Mouse (Mus musculus): ENCODE results near the gene Gm16181. TPM values are rescaled to one million over a fixed set of nuclear protein-coding genes. Genes with fewer than 3 reads are reported as not detected.

The Gm16181 gene
- polyA plus RNA-seq, 1 experiment from 2014 or later = not detected

GRCm38 (mm10) chr17:35187345-35187744, 33.3 kb upstream of the Gm16181 start:
- peaks cover 4% of the 10 kb centered on the region; the same call in 1 of the 2 replicates for H3K27me3 ChIP-seq (replicated peaks)
- H3K4me2 ChIP-seq = no peak overlapping the region
- no peaks in the 10 kb centered on the region for H3K36me3 ChIP-seq
- no peak for ATAC-seq (ENCODE audit: extremely low read depth, insufficient number of reproducible peaks, low FRiP score, low TSS enrichment)
- no peak overlapping the region for H3K27ac ChIP-seq (replicated peaks)
- no peaks in the 10 kb centered on the region for H3K9me3 ChIP-seq
- H3K4me3 ChIP-seq = no peak overlapping the region
- H3K4me1 ChIP-seq = peaks cover 5% of the 10 kb centered on the region
- H3K9ac ChIP-seq = no peak overlapping the region
- 75% methylated on average over 4 of the region's 4 CpGs for WGBS

DNA sequence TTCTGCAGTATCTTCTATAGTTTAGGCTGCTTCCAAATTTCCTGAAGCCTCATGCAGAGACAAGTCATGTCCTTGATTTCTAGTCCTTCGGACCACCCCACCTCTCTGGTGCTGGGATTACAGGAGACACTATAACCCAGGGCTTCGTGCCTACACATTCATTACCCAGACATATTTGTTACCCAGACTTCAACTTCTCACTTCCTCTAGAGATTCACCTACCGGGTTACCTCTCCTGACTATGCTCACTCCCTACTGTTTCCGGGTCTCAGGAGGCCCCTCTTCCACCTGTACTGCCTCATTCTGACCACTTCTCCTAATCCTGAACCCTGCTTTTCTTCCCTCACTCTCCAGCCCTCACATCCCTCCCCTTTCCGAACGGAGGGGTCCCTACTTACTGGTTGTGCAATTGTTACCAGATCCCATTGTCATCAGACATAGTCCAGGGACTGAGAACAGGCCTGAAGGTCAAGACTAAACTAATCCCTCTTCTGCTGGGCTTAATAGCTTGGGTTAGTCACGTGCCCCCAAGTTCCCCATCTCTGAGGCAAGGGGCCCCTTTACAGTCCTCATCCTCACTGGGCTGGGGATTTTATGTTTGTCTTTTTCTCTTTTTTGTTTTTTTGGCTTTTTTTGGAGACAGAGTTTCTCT, 32.5 kb upstream of the Gm16181 start, which contains the start of gene Lst1:
Lst1 (minus strand) TSS at position 481 of the 652 bp plus-strand sequence.
- WGBS = 65% methylated on average over 7 of the region's 7 CpGs
- no peak within 1 kb of the TSS for H3K4me3 ChIP-seq

GRCm38 (mm10) chr17:35189186-35189585, 31.4 kb upstream of the Gm16181 start:
- Histone ChIP-seq H3K9ac (no peak overlapping the region), H3K4me1 (peaks cover 8% of the 10 kb centered on the region), H3K4me2 (no peak overlapping the region), H3K9me3 (no peaks in the 10 kb centered on the region), H3K27me3 (replicated peaks) (peaks cover 15% of the 10 kb centered on the region), H3K27ac (replicated peaks) (no peak overlapping the region), H3K36me3 (no peaks in the 10 kb centered on the region), H3K4me3 (no peak overlapping the region)
- ATAC-seq (ENCODE audit: extremely low read depth, insufficient number of reproducible peaks, low FRiP score, low TSS enrichment) = no peak
- WGBS = 38% methylated on average over 1 of the region's 1 CpGs

More for the DNA sequence above, 32.5 kb upstream of the Gm16181 start, which contains the start of gene Lst1:
- H3K4me2 ChIP-seq = no peak within 1 kb of the TSS
- no peak within 1 kb of the TSS for H3K9ac ChIP-seq
- H3K27ac ChIP-seq (replicated peaks) = no peak within 1 kb of the TSS
- H3K4me1 ChIP-seq = peaks cover 5% of the 10 kb centered on the region
- H3K36me3 ChIP-seq = no peaks in the 10 kb centered on the region
- peaks cover 5% of the 10 kb centered on the region for H3K27me3 ChIP-seq (replicated peaks)
- H3K9me3 ChIP-seq = no peaks in the 10 kb centered on the region
- no peak for ATAC-seq (ENCODE audit: extremely low read depth, insufficient number of reproducible peaks, low FRiP score, low TSS enrichment)

DNA sequence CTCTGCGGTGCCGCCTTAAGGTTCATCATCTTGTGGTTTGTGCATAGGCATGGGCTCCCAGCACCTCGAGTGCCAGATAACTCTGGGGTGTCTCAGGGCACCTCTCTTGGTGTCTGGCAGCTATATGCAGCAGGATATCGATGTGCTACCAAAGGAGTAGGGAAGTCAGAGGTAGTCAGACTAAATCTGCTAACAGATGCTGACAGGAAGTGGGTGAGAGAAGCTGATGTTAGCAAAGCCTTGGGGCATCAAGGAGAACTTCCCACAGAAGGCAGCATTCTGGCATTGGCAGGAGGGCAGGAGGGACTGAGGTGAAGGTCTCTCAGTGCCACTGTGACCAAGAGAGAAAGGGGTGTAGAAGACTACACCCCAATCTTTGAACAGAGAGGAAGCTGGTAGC, 30.5 kb upstream of the Gm16181 start:
- Histone ChIP-seq H3K4me3 (no peak overlapping the region), H3K4me2 (no peak overlapping the region), H3K27me3 (replicated peaks) (peaks cover 21% of the 10 kb centered on the region), H3K36me3 (no peaks in the 10 kb centered on the region), H3K9me3 (no peaks in the 10 kb centered on the region), H3K4me1 (peaks cover 13% of the 10 kb centered on the region), H3K27ac (replicated peaks) (no peak overlapping the region), H3K9ac (no peak overlapping the region)
- no peak for ATAC-seq (ENCODE audit: extremely low read depth, insufficient number of reproducible peaks, low FRiP score, low TSS enrichment)
- WGBS = 55% methylated on average over 4 of the region's 4 CpGs

DNA sequence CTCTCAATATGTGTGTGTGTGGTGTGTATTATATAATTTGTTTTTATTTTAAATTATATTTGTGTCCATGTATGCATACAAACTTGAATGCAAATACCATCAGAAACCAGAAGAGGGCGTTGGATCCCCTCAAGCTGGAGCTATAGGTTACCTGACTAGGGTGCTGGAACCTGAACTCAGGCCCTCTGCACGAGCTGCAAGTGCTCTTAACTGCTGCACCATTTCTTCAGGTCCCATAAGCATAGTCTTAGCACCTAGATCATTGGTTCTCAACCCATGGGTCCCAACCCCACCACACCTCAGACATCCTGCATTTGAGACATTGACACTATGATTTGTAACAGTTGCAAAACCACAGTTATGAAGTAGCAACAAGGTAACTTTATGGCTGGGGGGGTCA, 28.9 kb upstream of the Gm16181 start:
- Histone ChIP-seq H3K36me3 (no peaks in the 10 kb centered on the region), H3K27me3 (replicated peaks) (peaks cover 37% of the 10 kb centered on the region), H3K4me3 (no peak overlapping the region), H3K9ac (no peak overlapping the region), H3K27ac (replicated peaks) (no peak overlapping the region), H3K4me2 (no peak overlapping the region), H3K4me1 (peaks cover 24% of the 10 kb centered on the region), H3K9me3 (no peaks in the 10 kb centered on the region)
- no peak for ATAC-seq (ENCODE audit: extremely low read depth, insufficient number of reproducible peaks, low FRiP score, low TSS enrichment)
- WGBS = 57% methylated on average over 2 of the region's 2 CpGs

- 78% methylated on average over 5 of the region's 5 CpGs for WGBS
- Histone ChIP-seq H3K9ac (no peak overlapping the region), H3K36me3 (no peaks in the 10 kb centered on the region), H3K4me2 (no peak overlapping the region), H3K27me3 (replicated peaks) (peaks cover 49% of the 10 kb centered on the region), H3K4me3 (no peak overlapping the region), H3K4me1 (peaks cover 24% of the 10 kb centered on the region), H3K27ac (replicated peaks) (no peak overlapping the region), H3K9me3 (no peaks in the 10 kb centered on the region)
- ATAC-seq (ENCODE audit: extremely low read depth, insufficient number of reproducible peaks, low FRiP score, low TSS enrichment) = no peak
Measured at GRCm38 (mm10) chr17:35192924-35193323, 27.7 kb upstream of the Gm16181 start.

- Histone ChIP-seq H3K36me3 (no peaks in the 10 kb centered on the region), H3K4me3 (peak within 1 kb of the TSS; percentile 52), H3K27me3 (replicated peaks) (peaks cover 61% of the 10 kb centered on the region), H3K4me2 (peak within 1 kb of the TSS; percentile 81), H3K9me3 (no peaks in the 10 kb centered on the region), H3K9ac (peak within 1 kb of the TSS; percentile 78; the same call in 1 of the 2 replicates), H3K27ac (replicated peaks) (no peak within 1 kb of the TSS), H3K4me1 (peaks cover 24% of the 10 kb centered on the region)
- ATAC-seq (ENCODE audit: extremely low read depth, insufficient number of reproducible peaks, low FRiP score, low TSS enrichment) = no peak
- WGBS = 49% methylated on average over 27 of the region's 28 CpGs
Measured at GRCm38 (mm10) chr17:35193881-35194843, 26.5 kb upstream of the Gm16181 start, which contains the start of gene Ltb. Ltb (plus strand) TSS chr17:35194439.

- Histone ChIP-seq H3K27me3 (replicated peaks) (peaks cover 70% of the 10 kb centered on the region), H3K9ac (peak overlapping the region; percentile 78), H3K4me1 (peaks cover 24% of the 10 kb centered on the region), H3K27ac (replicated peaks) (no peak overlapping the region), H3K36me3 (no peaks in the 10 kb centered on the region), H3K4me3 (peak overlapping the region; percentile 52), H3K4me2 (peak overlapping the region; percentile 81), H3K9me3 (no peaks in the 10 kb centered on the region)
- no peak for ATAC-seq (ENCODE audit: extremely low read depth, insufficient number of reproducible peaks, low FRiP score, low TSS enrichment)
- 32% methylated on average over 19 of the region's 19 CpGs for WGBS
Measured at GRCm38 (mm10) chr17:35194844-35195630, 25.6 kb upstream of the Gm16181 start.

DNA sequence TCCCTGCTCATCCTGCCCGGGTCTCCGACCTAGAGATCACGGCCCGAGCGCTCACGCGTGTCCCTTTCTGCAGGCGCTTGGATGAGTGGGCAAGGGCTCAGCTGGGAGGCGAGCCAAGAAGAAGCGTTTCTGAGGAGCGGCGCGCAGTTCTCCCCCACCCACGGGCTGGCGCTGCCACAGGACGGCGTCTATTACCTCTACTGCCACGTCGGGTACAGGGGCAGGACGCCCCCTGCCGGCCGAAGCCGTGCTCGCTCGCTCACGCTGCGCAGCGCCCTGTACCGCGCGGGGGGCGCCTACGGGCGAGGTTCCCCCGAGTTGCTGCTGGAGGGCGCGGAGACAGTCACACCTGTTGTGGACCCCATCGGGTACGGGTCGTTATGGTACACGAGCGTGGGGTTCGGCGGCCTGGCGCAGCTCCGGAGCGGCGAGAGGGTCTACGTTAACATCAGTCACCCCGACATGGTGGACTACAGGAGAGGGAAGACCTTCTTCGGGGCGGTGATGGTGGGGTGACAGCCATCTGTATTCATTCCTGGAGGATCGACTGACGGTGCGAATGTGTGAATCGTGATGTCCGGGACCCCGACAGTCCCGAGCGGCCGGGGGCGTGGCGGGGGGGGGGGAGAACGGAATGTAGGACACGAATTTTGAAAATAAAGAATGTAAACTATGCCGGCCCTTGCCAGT, 24.9 kb upstream of the Gm16181 start:
- no peak overlapping the region for H3K27ac ChIP-seq (replicated peaks)
- no peaks in the 10 kb centered on the region for H3K9me3 ChIP-seq
- H3K4me1 ChIP-seq = peaks cover 24% of the 10 kb centered on the region
- peak overlapping the region; percentile 81 for H3K4me2 ChIP-seq
- peak; percentile 72 for ATAC-seq (ENCODE audit: extremely low read depth, insufficient number of reproducible peaks, low FRiP score, low TSS enrichment)
- H3K9ac ChIP-seq = peak overlapping the region; percentile 78
- no peaks in the 10 kb centered on the region for H3K36me3 ChIP-seq
- H3K27me3 ChIP-seq (replicated peaks) = peaks cover 77% of the 10 kb centered on the region
- 1% methylated on average over 66 of the region's 66 CpGs for WGBS
- peak overlapping the region; percentile 52 for H3K4me3 ChIP-seq

DNA sequence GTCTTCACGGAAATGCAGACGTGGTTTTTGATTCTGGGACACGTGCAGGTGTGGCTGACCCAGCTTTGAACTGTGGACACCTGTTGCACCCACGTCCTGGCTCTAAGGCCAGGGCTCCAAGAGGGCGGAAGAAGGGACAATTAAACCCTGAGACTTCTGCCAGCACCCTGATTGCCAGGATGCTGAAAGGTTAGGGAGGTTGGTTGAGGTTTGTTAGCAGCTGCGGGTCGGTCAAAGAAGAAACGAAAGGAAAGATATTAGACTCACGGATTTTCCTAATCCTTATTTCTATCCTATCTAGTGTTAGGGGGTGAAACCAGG, 24.4 kb upstream of the Gm16181 start:
- Histone ChIP-seq H3K4me3 (peak overlapping the region; percentile 52), H3K36me3 (no peaks in the 10 kb centered on the region), H3K27ac (replicated peaks) (no peak overlapping the region), H3K9me3 (no peaks in the 10 kb centered on the region), H3K4me1 (peaks cover 24% of the 10 kb centered on the region), H3K27me3 (replicated peaks) (peaks cover 82% of the 10 kb centered on the region), H3K4me2 (peak overlapping the region; percentile 81), H3K9ac (peak overlapping the region; percentile 78)
- ATAC-seq (ENCODE audit: extremely low read depth, insufficient number of reproducible peaks, low FRiP score, low TSS enrichment) = no peak
- WGBS = 33% methylated on average over 9 of the region's 9 CpGs

Data from heart, embryonic 13.5 days (tissue).